Mouse (Mus musculus) bone marrow, adult 2 months (tissue): ENCODE measurements around the gene Ocln. TPM values are rescaled to one million over a fixed set of nuclear protein-coding genes. Genes with fewer than 3 reads are reported as not detected.

Experiments
- H3K27ac ChIP-seq: fragments of 200-500 bp; 2 replicates; pipeline ENCODE4 v1.5.1; 2012; ENCODE audit warnings: low read depth, mild to moderate bottlenecking, control low read depth, inconsistent platforms, low read length; ENCODE audit not compliant: control insufficient read depth, poor library complexity, insufficient read depth
- H3K4me1 ChIP-seq: fragments of 200-500 bp; 2 replicates; pipeline ENCODE4 v1.6.1; 2011; ENCODE audit warnings: low read length; ENCODE audit not compliant: control insufficient read depth, insufficient read depth
- H3K4me3 ChIP-seq: fragments of 200-500 bp; replicated peaks from 2 replicates; pipeline ENCODE3; 2011; ENCODE audit warnings: mild to moderate bottlenecking, low read depth, low read length, control low read depth; ENCODE audit not compliant: control insufficient read depth
- CTCF ChIP-seq: fragments of 200-500 bp; IDR thresholded peaks from 2 replicates; pipeline ENCODE4 v1.5.1; 2011; ENCODE audit warnings: low read length, control low read depth; ENCODE audit not compliant: control insufficient read depth, insufficient read depth
- POLR2A ChIP-seq: fragments of 200-500 bp; IDR thresholded peaks from 2 replicates; pipeline ENCODE4 v1.6.1; 2011; ENCODE audit warnings: low read depth, mild to moderate bottlenecking, control low read depth, low read length, borderline replicate concordance; ENCODE audit not compliant: control insufficient read depth
- WGBS: fragments of 180-500 bp; shearing (Covaris S2); methylation state at CpG from one replicate; pipeline ENCODE4 v1.1.7; 2018; 5-methylcytosine and 5-hydroxymethylcytosine counted together
- polyA plus RNA-seq: library from polyadenylated mRNA; stranded (reverse); fragments of >200 nt; gene quantifications from 2 replicates; pipeline ENCODE4 v1.2.4, GENCODE M21; 2011; ENCODE audit warnings: low replicate concordance; ENCODE audit not compliant: missing spikeins, insufficient read depth, insufficient read length

The Ocln gene
- polyA plus RNA-seq, 1 experiment = 0.60 TPM

- no peak overlapping the region for H3K4me3 ChIP-seq
- H3K4me1 ChIP-seq = no peaks in the 10 kb centered on the region
- H3K27ac ChIP-seq = no peak overlapping the region
- TF ChIP-seq CTCF (no peak), POLR2A (no peak)
- 67% methylated on average over 6 of the region's 6 CpGs for WGBS
Observed at GRCm38 (mm10) chr13:100526649-100527038, 25.9 kb downstream of the Ocln start.

DNA sequence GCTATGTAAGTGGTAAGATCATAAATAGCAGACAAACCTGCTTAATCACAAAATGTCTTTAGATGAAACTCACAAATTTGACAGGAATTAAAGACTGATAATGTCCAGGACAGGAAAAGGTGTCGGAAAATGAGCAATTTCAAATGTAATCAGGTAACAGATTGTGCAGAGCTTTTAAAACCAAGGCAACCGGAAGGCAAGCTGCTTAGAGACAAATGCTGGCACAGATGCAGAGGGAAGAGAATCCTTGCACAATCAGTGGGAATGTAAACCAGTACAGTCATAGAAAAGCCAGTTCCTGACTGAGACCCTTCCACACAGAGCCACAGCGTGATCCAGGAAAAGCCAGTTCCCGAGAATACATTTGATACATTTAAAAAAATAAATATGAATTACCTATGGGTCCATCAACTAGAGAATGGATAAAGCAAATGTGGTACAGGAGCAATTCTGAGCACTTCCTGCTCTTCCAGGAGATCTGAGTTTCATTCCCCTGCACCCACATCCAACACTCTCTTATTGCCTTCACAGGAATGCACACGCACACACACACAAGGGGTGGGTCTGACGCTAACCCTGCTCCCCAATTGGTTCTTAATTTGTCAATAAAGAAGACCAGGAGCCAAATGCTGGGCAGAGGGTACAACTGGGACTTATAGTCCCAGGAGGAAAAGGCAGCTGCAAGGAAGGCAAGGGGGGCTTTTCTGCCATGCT is 26.4 kb downstream of the Ocln start:
- H3K27ac ChIP-seq = no peak overlapping the region
- 79% methylated on average over 6 of the region's 6 CpGs for WGBS
- no peaks in the 10 kb centered on the region for H3K4me1 ChIP-seq
- TF ChIP-seq CTCF = no peak
- TF ChIP-seq POLR2A = no peak
- H3K4me3 ChIP-seq = no peak overlapping the region

DNA sequence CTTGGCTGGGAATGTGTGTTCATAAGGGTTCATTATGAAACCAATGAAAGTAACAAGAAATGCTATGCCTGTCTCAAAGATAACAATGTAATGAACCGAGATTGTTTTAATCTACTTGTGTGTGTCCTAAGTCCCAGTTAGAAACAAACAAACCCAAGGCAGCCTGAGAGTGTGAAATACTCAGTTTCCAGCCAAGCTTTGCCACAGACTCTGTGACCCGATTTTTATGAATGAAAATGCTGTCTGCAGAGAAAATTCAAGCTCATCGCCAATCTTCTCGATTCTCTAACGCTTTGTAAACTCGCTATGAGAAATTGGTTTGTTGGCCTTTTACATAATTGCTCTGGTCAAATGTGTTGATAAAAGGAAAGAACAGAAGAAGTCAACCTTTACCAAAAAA is 27.6 kb downstream of the Ocln start:
- no peak for TF ChIP-seq CTCF
- no peak for TF ChIP-seq POLR2A
- Histone ChIP-seq H3K4me3 (no peak overlapping the region), H3K4me1 (no peaks in the 10 kb centered on the region), H3K27ac (no peak overlapping the region)
- WGBS = 88% methylated on average over 6 of the region's 6 CpGs

GRCm38 (mm10) chr13:100523698-100524097 is 28.8 kb downstream of the Ocln start:
- H3K27ac ChIP-seq = no peak overlapping the region
- WGBS = 85% methylated on average over 2 of the region's 2 CpGs
- no peak overlapping the region for H3K4me3 ChIP-seq
- TF ChIP-seq CTCF (no peak), POLR2A (no peak)
- H3K4me1 ChIP-seq = no peaks in the 10 kb centered on the region

GRCm38 (mm10) chr13:100521724-100522591 is 30.6 kb downstream of the Ocln start:
- 75% methylated on average over 9 of the region's 9 CpGs for WGBS
- no peak overlapping the region for H3K27ac ChIP-seq
- no peaks in the 10 kb centered on the region for H3K4me1 ChIP-seq
- H3K4me3 ChIP-seq = no peak overlapping the region
- TF ChIP-seq CTCF (no peak), POLR2A (no peak)

GRCm38 (mm10) chr13:100519162-100519561 is 33.4 kb downstream of the Ocln start:
- 71% methylated on average over 2 of the region's 2 CpGs for WGBS
- no peak overlapping the region for H3K27ac ChIP-seq
- H3K4me1 ChIP-seq = no peaks in the 10 kb centered on the region
- no peak overlapping the region for H3K4me3 ChIP-seq
- no peak for TF ChIP-seq CTCF
- no peak for TF ChIP-seq POLR2A

DNA sequence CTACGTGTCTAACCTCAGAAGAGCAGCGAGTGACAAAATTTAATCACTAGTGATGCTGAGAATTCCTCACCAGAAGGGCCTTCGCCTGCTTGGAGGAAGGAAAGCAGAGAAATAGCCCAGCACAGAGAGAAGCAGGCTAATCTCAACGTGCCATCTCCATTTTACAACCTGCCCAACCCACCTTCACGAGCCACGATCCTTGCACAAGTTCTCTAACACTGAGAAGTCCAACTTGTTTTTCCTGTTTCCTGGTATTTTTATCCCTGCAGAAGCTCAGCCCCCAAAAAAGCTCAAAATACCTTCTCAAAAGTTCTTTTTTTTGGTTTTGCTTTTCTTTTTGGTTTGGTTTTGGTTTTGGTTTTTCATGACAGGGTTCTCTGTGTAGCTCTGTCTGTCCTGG is 34.3 kb downstream of the Ocln start:
- H3K4me1 ChIP-seq = no peaks in the 10 kb centered on the region
- H3K4me3 ChIP-seq = no peak overlapping the region
- TF ChIP-seq POLR2A (no peak), CTCF (no peak)
- H3K27ac ChIP-seq = no peak overlapping the region
- WGBS = 65% methylated on average over 6 of the region's 6 CpGs

GRCm38 (mm10) chr13:100517652-100518153 is 34.8 kb downstream of the Ocln start:
- WGBS = 63% methylated on average over 6 of the region's 6 CpGs
- TF ChIP-seq CTCF = no peak
- TF ChIP-seq POLR2A = no peak
- no peak overlapping the region for H3K4me3 ChIP-seq
- H3K27ac ChIP-seq = no peak overlapping the region
- no peaks in the 10 kb centered on the region for H3K4me1 ChIP-seq
